Mouse (Mus musculus) olfactory bulb, adult 2 months (tissue): ENCODE results near the gene Ube2h.

Source experiments
- CTCF ChIP-seq: fragments of 200-500 bp; IDR thresholded peaks from 2 replicates; pipeline ENCODE4 v1.5.1; 2012; ENCODE audit warnings: low read depth, mild to moderate bottlenecking, low read length, moderate library complexity; ENCODE audit not compliant: insufficient read depth
- POLR2A ChIP-seq: fragments of 200-500 bp; IDR thresholded peaks from 2 replicates; pipeline ENCODE4 v1.6.1; 2012; ENCODE audit warnings: mild to moderate bottlenecking, low read depth, low read length, moderate library complexity; ENCODE audit not compliant: insufficient read depth

DNA sequence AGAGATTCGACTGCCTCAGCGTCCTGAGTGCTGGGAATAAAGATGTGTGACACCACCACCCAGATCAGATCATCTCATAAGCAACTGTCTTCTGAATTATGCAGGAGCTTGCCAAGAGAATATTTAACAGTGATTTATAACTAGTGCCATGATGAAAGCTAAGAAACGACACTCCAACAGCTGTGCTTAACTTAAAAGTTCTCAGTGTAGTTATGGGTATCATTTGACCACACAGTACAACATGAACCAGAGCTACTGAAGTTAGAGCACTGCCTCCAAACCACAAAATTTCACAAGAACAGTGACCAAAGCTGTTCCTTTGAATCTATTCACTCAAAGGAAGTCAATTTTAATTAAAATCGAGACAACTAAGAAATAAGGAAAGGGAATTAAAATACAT, 61.4 kb downstream of the Ube2h start:
- TF ChIP-seq CTCF (no peak), POLR2A (no peak)
